Mouse (Mus musculus): ENCODE measurements around the gene Fkbp10. TPM values are rescaled to one million over a fixed set of nuclear protein-coding genes. Genes with fewer than 3 reads are reported as not detected.
A peak's percentile ranks its signal among the peaks of the same experiment; 100 is the strongest.

Fkbp10 gene
- 109 and 113 TPM in 2 replicates for polyA plus RNA-seq (2016; fragmentation: Nextera tagmentation; extraction: Ambion mirVana)

- under 1% methylated on average over 28 of the region's 31 CpGs for WGBS
- Histone ChIP-seq H3K4me1 (peaks cover 35% of the 10 kb centered on the region), H3K36me3 (peaks cover 17% of the 10 kb centered on the region), H3K27me3 (no peaks in the 10 kb centered on the region), H3K9ac (peak within 1 kb of the TSS; percentile 80), H3K27ac (peak within 1 kb of the TSS; percentile 95), H3K9me3 (no peaks in the 10 kb centered on the region), H3K4me2 (replicated peaks) (peak within 1 kb of the TSS; percentile 57), H3K4me3 (peak within 1 kb of the TSS; percentile 72)
- ATAC-seq (ENCODE audit: insufficient number of reproducible peaks, insufficient read depth, low FRiP score, low TSS enrichment): peak; percentile 36
Observed at GRCm38 (mm10) chr11:100414914-100415822, at the start of gene Fkbp10. Fkbp10 (plus strand) TSS chr11:100415697.

- Histone ChIP-seq H3K9ac (no peak overlapping the region), H3K27me3 (no peaks in the 10 kb centered on the region), H3K27ac (no peak overlapping the region), H3K4me1 (no peaks in the 10 kb centered on the region), H3K9me3 (no peaks in the 10 kb centered on the region), H3K36me3 (peaks cover 39% of the 10 kb centered on the region), H3K4me2 (replicated peaks) (no peak overlapping the region), H3K4me3 (no peak overlapping the region)
- 83% methylated on average over 7 of the region's 7 CpGs for WGBS
- ATAC-seq (ENCODE audit: insufficient number of reproducible peaks, insufficient read depth, low FRiP score, low TSS enrichment): no peak
Observed at GRCm38 (mm10) chr11:100369145-100369544, 46.4 kb upstream of the Fkbp10 start.

- no peak overlapping the region for H3K27ac ChIP-seq
- WGBS: 73% methylated on average over 8 of the region's 8 CpGs
- H3K36me3 ChIP-seq: peaks cover 42% of the 10 kb centered on the region
- no peak overlapping the region for H3K9ac ChIP-seq
- no peak overlapping the region for H3K4me3 ChIP-seq
- no peaks in the 10 kb centered on the region for H3K27me3 ChIP-seq
- no peak for ATAC-seq (ENCODE audit: insufficient number of reproducible peaks, insufficient read depth, low FRiP score, low TSS enrichment)
- H3K9me3 ChIP-seq: no peaks in the 10 kb centered on the region
- no peaks in the 10 kb centered on the region for H3K4me1 ChIP-seq
- no peak overlapping the region for H3K4me2 ChIP-seq (replicated peaks)
Observed at GRCm38 (mm10) chr11:100369822-100370221, 45.7 kb upstream of the Fkbp10 start.

GRCm38 (mm10) chr11:100371981-100372558 lies 43.4 kb upstream of the Fkbp10 start:
- no peaks in the 10 kb centered on the region for H3K9me3 ChIP-seq
- no peak overlapping the region for H3K9ac ChIP-seq
- H3K4me2 ChIP-seq (replicated peaks): no peak overlapping the region
- no peak overlapping the region for H3K27ac ChIP-seq
- H3K36me3 ChIP-seq: peaks cover 62% of the 10 kb centered on the region
- H3K4me3 ChIP-seq: no peak overlapping the region
- ATAC-seq (ENCODE audit: insufficient number of reproducible peaks, insufficient read depth, low FRiP score, low TSS enrichment): no peak
- H3K27me3 ChIP-seq: no peaks in the 10 kb centered on the region
- H3K4me1 ChIP-seq: no peaks in the 10 kb centered on the region
- 75% methylated on average over 8 of the region's 8 CpGs for WGBS

GRCm38 (mm10) chr11:100375127-100375526 lies 40.4 kb upstream of the Fkbp10 start:
- WGBS: 87% methylated on average over 9 of the region's 9 CpGs
- no peak overlapping the region for H3K4me2 ChIP-seq (replicated peaks)
- H3K4me1 ChIP-seq: no peaks in the 10 kb centered on the region
- H3K9ac ChIP-seq: no peak overlapping the region
- no peaks in the 10 kb centered on the region for H3K27me3 ChIP-seq
- no peak overlapping the region for H3K27ac ChIP-seq
- H3K9me3 ChIP-seq: no peaks in the 10 kb centered on the region
- peaks cover 84% of the 10 kb centered on the region for H3K36me3 ChIP-seq
- no peak overlapping the region for H3K4me3 ChIP-seq
- ATAC-seq (ENCODE audit: insufficient number of reproducible peaks, insufficient read depth, low FRiP score, low TSS enrichment): no peak

- Histone ChIP-seq H3K27ac (no peak overlapping the region), H3K9me3 (no peaks in the 10 kb centered on the region), H3K4me1 (no peaks in the 10 kb centered on the region), H3K9ac (no peak overlapping the region), H3K4me2 (replicated peaks) (no peak overlapping the region), H3K27me3 (no peaks in the 10 kb centered on the region), H3K36me3 (peaks cover 87% of the 10 kb centered on the region), H3K4me3 (no peak overlapping the region)
- WGBS: 74% methylated on average over 4 of the region's 4 CpGs
- no peak for ATAC-seq (ENCODE audit: insufficient number of reproducible peaks, insufficient read depth, low FRiP score, low TSS enrichment)
Observed at GRCm38 (mm10) chr11:100376005-100376404, 39.5 kb upstream of the Fkbp10 start.

DNA sequence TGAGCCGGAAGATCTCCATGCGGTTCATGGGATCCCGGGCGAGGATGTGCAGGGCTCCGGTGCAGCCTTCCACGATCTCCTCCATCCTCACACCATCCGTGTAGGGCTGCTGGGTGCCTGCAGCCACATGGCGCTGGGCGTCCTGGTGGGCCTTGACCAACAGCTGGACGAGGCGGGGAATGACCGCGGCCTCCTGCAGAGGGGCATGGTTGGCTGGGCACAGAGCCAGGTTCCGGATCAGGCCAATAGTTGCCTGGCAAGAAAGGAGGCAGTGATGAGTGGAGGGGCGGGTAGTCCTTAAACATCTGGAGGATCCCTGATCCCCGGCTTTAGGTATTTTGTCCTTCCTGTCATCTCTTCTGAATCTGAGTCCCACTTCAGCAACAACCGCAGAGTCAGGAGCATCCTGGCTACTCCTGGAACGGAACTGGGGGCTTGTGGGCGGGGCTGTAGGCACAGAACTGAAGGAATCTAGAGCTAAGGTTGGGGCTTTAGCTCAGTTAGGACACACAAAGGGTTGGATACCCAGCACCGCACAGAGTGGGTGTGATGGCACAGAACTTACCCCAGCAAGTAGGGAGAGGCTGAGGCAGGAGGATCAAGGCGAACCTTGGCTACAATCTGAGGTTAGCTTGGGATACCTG lies 38.6 kb upstream of the Fkbp10 start:
- WGBS: 92% methylated on average over 21 of the region's 21 CpGs
- Histone ChIP-seq H3K27me3 (no peaks in the 10 kb centered on the region), H3K4me1 (no peaks in the 10 kb centered on the region), H3K9ac (no peak overlapping the region), H3K4me3 (no peak overlapping the region), H3K27ac (no peak overlapping the region), H3K4me2 (replicated peaks) (no peak overlapping the region), H3K9me3 (no peaks in the 10 kb centered on the region), H3K36me3 (peaks cover 84% of the 10 kb centered on the region)
- ATAC-seq (ENCODE audit: insufficient number of reproducible peaks, insufficient read depth, low FRiP score, low TSS enrichment): no peak

DNA sequence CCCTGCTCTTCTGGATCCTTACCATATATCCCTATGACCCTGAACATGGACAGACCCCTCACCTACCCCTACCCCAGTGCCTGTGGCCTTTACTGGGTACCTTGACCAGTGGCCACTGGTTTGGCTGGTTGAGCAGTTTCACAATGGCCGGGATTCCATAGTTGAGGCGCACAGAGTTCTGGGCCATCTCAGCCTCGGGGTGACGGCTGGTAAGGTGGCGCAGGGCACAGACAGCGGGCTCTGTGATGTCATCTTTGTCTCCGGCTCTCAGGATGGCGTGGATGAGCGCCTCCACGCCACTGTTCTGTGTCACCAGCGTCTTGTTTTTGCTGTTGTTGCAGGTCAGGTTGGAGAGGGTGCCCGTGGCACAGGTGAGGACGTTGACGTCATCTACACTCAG lies 37.5 kb upstream of the Fkbp10 start:
- no peak overlapping the region for H3K4me2 ChIP-seq (replicated peaks)
- H3K36me3 ChIP-seq: peaks cover 84% of the 10 kb centered on the region
- H3K27ac ChIP-seq: no peak overlapping the region
- ATAC-seq (ENCODE audit: insufficient number of reproducible peaks, insufficient read depth, low FRiP score, low TSS enrichment): no peak
- no peaks in the 10 kb centered on the region for H3K27me3 ChIP-seq
- 96% methylated on average over 14 of the region's 14 CpGs for WGBS
- H3K4me1 ChIP-seq: no peaks in the 10 kb centered on the region
- no peak overlapping the region for H3K9ac ChIP-seq
- H3K9me3 ChIP-seq: no peaks in the 10 kb centered on the region
- no peak overlapping the region for H3K4me3 ChIP-seq

DNA sequence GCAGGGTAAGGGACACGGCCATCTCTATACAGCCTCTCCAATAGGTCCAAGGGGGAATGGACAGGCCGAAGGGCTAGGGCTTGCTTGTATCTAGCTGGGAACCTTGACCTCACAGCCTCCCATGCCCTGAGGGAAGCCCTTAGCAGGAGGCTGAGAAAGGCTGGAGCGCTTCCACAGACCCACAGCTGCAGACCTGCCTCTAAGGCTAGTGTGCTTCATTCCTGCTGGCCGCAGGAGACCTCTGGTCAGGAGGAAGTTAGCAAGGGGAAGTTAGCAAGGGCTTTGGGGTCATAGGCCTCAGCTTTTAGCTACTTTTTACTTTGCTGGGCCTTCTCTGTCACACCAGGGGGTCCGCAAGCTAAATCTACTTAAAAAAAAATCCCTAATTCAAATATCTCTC lies 37.1 kb upstream of the Fkbp10 start:
- no peak for ATAC-seq (ENCODE audit: insufficient number of reproducible peaks, insufficient read depth, low FRiP score, low TSS enrichment)
- Histone ChIP-seq H3K9me3 (no peaks in the 10 kb centered on the region), H3K4me1 (no peaks in the 10 kb centered on the region), H3K27ac (no peak overlapping the region), H3K27me3 (no peaks in the 10 kb centered on the region), H3K36me3 (peaks cover 84% of the 10 kb centered on the region), H3K4me2 (replicated peaks) (no peak overlapping the region), H3K9ac (no peak overlapping the region), H3K4me3 (no peak overlapping the region)
- 81% methylated on average over 5 of the region's 5 CpGs for WGBS

GRCm38 (mm10) chr11:100379311-100379710 lies 36.2 kb upstream of the Fkbp10 start:
- WGBS: 87% methylated on average over 4 of the region's 4 CpGs
- peaks cover 83% of the 10 kb centered on the region for H3K36me3 ChIP-seq

DNA sequence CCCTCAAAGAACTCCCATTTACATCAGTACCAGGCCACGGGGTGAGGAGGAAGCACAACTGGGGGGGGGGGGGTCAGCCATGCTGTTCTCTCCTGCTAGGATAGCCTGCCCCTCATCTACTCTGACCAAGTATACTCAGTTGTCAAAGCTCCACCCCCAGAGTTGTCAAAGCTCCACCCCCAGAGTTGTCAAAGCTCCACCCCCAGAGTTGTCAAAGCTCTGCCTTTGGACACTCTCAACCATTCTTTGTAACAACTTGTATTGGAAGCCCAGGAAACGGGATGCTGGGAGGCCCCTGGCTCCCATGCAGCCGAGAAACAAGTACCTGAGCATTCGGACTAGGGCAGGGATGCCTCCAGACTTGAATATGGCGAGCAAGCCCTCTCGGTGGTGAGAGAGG lies 32.8 kb upstream of the Fkbp10 start:
- no peak for ATAC-seq (ENCODE audit: insufficient number of reproducible peaks, insufficient read depth, low FRiP score, low TSS enrichment)
- 81% methylated on average over 6 of the region's 6 CpGs for WGBS
- no peak overlapping the region for H3K4me3 ChIP-seq
- no peaks in the 10 kb centered on the region for H3K27me3 ChIP-seq
- H3K36me3 ChIP-seq: peaks cover 71% of the 10 kb centered on the region
- no peak overlapping the region for H3K4me2 ChIP-seq (replicated peaks)
- peaks cover 5% of the 10 kb centered on the region for H3K4me1 ChIP-seq
- H3K9me3 ChIP-seq: no peaks in the 10 kb centered on the region
- no peak overlapping the region for H3K27ac ChIP-seq
- no peak overlapping the region for H3K9ac ChIP-seq

More at GRCm38 (mm10) chr11:100379311-100379710, 36.2 kb upstream of the Fkbp10 start:
- Histone ChIP-seq H3K27me3 (no peaks in the 10 kb centered on the region), H3K27ac (no peak overlapping the region), H3K4me1 (no peaks in the 10 kb centered on the region), H3K4me3 (no peak overlapping the region), H3K4me2 (replicated peaks) (no peak overlapping the region), H3K9me3 (no peaks in the 10 kb centered on the region), H3K9ac (no peak overlapping the region)
- no peak for ATAC-seq (ENCODE audit: insufficient number of reproducible peaks, insufficient read depth, low FRiP score, low TSS enrichment)

DNA sequence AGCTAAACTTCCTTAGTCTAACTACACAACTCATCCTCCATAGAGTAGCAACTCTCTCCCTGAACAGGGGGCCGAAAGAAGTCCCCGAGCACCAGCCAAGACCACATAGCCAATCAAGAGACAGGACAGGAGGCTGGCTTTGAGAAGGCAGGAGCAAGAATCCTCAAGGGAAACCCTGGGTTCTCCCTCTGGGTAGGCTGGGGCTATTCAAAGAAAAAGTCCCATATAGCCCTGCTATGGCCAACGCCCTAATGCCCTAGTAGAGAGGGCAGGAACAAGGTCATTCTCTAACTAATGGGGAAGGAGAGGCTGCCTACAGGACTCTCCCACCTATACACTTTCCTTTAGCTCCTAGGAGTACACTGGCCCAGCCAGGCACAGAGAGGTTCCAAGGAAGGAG lies 30.5 kb upstream of the Fkbp10 start:
- Histone ChIP-seq H3K9me3 (no peaks in the 10 kb centered on the region), H3K4me2 (replicated peaks) (no peak overlapping the region), H3K27ac (no peak overlapping the region), H3K9ac (no peak overlapping the region), H3K4me1 (peaks cover 20% of the 10 kb centered on the region), H3K27me3 (no peaks in the 10 kb centered on the region), H3K36me3 (peaks cover 51% of the 10 kb centered on the region), H3K4me3 (no peak overlapping the region)
- no peak for ATAC-seq (ENCODE audit: insufficient number of reproducible peaks, insufficient read depth, low FRiP score, low TSS enrichment)
- WGBS: 84% methylated on average over 3 of the region's 3 CpGs

All from embryonic facial prominence, embryonic 12.5 days (tissue).